Mouse (Mus musculus): Measurements from ENCODE around the gene Fgd6.

DNA sequence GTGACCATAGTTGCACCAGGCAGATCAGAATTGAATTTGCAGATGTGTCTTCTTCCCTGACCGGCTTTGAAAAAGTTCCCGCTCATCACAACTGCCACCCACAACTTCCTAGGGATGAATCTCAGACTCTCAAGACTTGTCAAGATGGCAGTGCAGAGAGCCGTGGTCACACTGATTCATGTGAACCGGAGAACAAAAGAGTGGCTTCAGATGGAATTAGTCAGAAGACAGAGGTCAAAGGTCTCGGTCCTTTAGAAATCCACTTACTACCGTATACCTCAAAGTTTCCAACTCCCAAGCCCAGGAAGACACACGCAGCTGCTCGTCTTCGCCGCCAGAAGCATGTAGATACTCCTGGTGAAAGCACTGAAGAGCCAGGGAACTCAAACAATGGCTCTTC is 8.1 kb downstream of the Fgd6 start:
- TF ChIP-seq CTCF (IDR thresholded peaks at IDR 0.05; ENCODE audit: insufficient read depth, low read depth, low read length), result no peak
- TF ChIP-seq POLR2A (IDR thresholded peaks at IDR 0.05; ENCODE audit: insufficient read depth, low read depth, low read length), result no peak
